Mouse (Mus musculus) MEL (cell line): Measurements from ENCODE around the gene Aff1. TPM values are rescaled to one million over a fixed set of nuclear protein-coding genes. Genes with fewer than 3 reads are reported as not detected.

ENCODE experiments used
- DNase-seq: peaks from one replicate; pipeline ENCODE4 v3.0.0; 2011; ENCODE audit warnings: low read depth, low spot score
- H3K27ac ChIP-seq: 2 replicates; pipeline ENCODE4 v1.5.1; 2012; ENCODE audit warnings: low read depth, mild to moderate bottlenecking, control low read depth, low read length, moderate library complexity; ENCODE audit not compliant: control insufficient read depth
- H3K27me3 ChIP-seq, 2 experiments: fragments of 150-350 bp in 1 of 2; sonication (generic) in 1 of 2; 2 replicates each; pipeline ENCODE4 v1.6.1; 2012; ENCODE audit warnings: low read length in 2 of 2, mild to moderate bottlenecking in 2 of 2, improper control_type of control experiment in 1 of 2, moderate library complexity in 1 of 2; ENCODE audit not compliant: insufficient read depth in 2 of 2, control insufficient read depth in 1 of 2
- H3K36me3 ChIP-seq, 2 experiments: 2 replicates each; pipeline ENCODE4 v1.6.1; 2012 to 2014; ENCODE audit warnings: low read length in 2 of 2, improper control_type of control experiment in 1 of 2, inconsistent platforms in 1 of 2, mild to moderate bottlenecking in 1 of 2; ENCODE audit not compliant: insufficient read depth in 2 of 2, control insufficient read depth in 1 of 2
- H3K4me1 ChIP-seq, 2 experiments: fragments of 150-350 bp in 1 of 2; sonication (generic) in 1 of 2; 2 replicates each; pipeline ENCODE4 v1.6.1; 2012; ENCODE audit warnings: low read length in 2 of 2, improper control_type of control experiment in 1 of 2, mild to moderate bottlenecking in 1 of 2; ENCODE audit not compliant: insufficient read depth in 2 of 2, control insufficient read depth in 1 of 2
- H3K4me3 ChIP-seq, 2 experiments: fragments of 150-350 bp in 1 of 2; sonication (generic) in 1 of 2; 2 replicates each; pipeline ENCODE4 v1.5.1; 2012; ENCODE audit warnings: low read depth in 2 of 2, low read length in 2 of 2, mild to moderate bottlenecking in 2 of 2, moderate library complexity in 2 of 2, control low read depth in 1 of 2, improper control_type of control experiment in 1 of 2; ENCODE audit not compliant: control insufficient read depth in 1 of 2, insufficient read depth in 1 of 2
- H3K79me2 ChIP-seq: 2 replicates; pipeline ENCODE4 v1.6.1; 2012; ENCODE audit warnings: mild to moderate bottlenecking, low read length, moderate library complexity; ENCODE audit not compliant: control insufficient read depth, poor library complexity, insufficient read depth
- H3K9ac ChIP-seq: 2 replicates; pipeline ENCODE4 v1.6.1; 2012; ENCODE audit warnings: low read depth, mild to moderate bottlenecking, control low read depth, low read length, moderate library complexity; ENCODE audit not compliant: control insufficient read depth, poor library complexity, severe bottlenecking
- H3K9me3 ChIP-seq: fragments of 150-350 bp; sonication (generic); replicated peaks from 2 replicates; pipeline ENCODE4 v1.6.1; 2012; ENCODE audit warnings: mild to moderate bottlenecking, low read length, improper control_type of control experiment, moderate library complexity; ENCODE audit not compliant: insufficient read depth
- CHD1 ChIP-seq: IDR thresholded peaks from 2 replicates; pipeline ENCODE4 v1.6.1; 2012; ENCODE audit warnings: low read depth, mild to moderate bottlenecking, inconsistent platforms, low read length, improper control_type of control experiment
- CHD2 ChIP-seq: IDR thresholded peaks from 2 replicates; pipeline ENCODE4 v1.6.1; 2011; ENCODE audit warnings: low read length, improper control_type of control experiment
- EP300 ChIP-seq, 2 experiments: IDR thresholded peaks; 2 replicates each; pipeline ENCODE4 v1.6.1; 2011; ENCODE audit warnings: improper control_type of control experiment in 2 of 2, low read length in 2 of 2, low read depth in 1 of 2, mild to moderate bottlenecking in 1 of 2
- ETS1 ChIP-seq: IDR thresholded peaks from 2 replicates; pipeline ENCODE4 v1.6.1; 2012; ENCODE audit warnings: low read depth, mild to moderate bottlenecking, inconsistent platforms, low read length, improper control_type of control experiment, moderate library complexity
- GABPA ChIP-seq: IDR thresholded peaks from 2 replicates; pipeline ENCODE4 v1.6.1; 2012; ENCODE audit warnings: low read depth, mild to moderate bottlenecking, inconsistent platforms, low read length, improper control_type of control experiment, moderate library complexity
- MAFK ChIP-seq: IDR thresholded peaks from 2 replicates; pipeline ENCODE4 v1.6.1; 2011; ENCODE audit warnings: low read depth, mild to moderate bottlenecking, low read length, improper control_type of control experiment, borderline replicate concordance
- MEF2A ChIP-seq: IDR thresholded peaks from 2 replicates; pipeline ENCODE4 v1.6.1; 2014; ENCODE audit warnings: low read depth, mild to moderate bottlenecking, inconsistent platforms, low read length, improper control_type of control experiment; ENCODE audit not compliant: poor library complexity, insufficient replicate concordance, severe bottlenecking; ENCODE audit errors: extremely low read depth
- MXI1 ChIP-seq: IDR thresholded peaks from 2 replicates; pipeline ENCODE4 v1.6.1; 2011; ENCODE audit warnings: mild to moderate bottlenecking, low read depth, low read length, improper control_type of control experiment
- RAD21 ChIP-seq: IDR thresholded peaks from 2 replicates; pipeline ENCODE4 v1.6.1; 2011; ENCODE audit warnings: mild to moderate bottlenecking, low read depth, low read length, improper control_type of control experiment
- TCF12 ChIP-seq: IDR thresholded peaks from 2 replicates; pipeline ENCODE4 v1.6.1; 2014; ENCODE audit warnings: low read depth, mild to moderate bottlenecking, inconsistent platforms, low read length, improper control_type of control experiment, moderate library complexity
- UBTF ChIP-seq: IDR thresholded peaks from 2 replicates; pipeline ENCODE4 v1.6.1; 2012; ENCODE audit warnings: low read depth, mild to moderate bottlenecking, inconsistent platforms, low read length, improper control_type of control experiment, moderate library complexity, borderline replicate concordance; ENCODE audit not compliant: insufficient read depth
- USF1 ChIP-seq: IDR thresholded peaks from 2 replicates; pipeline ENCODE4 v1.6.1; 2014; ENCODE audit warnings: low read depth, mild to moderate bottlenecking, inconsistent platforms, low read length, improper control_type of control experiment, moderate library complexity
- USF2 ChIP-seq, 2 experiments: IDR thresholded peaks; 2 replicates each; pipeline ENCODE4 v1.6.1; 2011 to 2012; ENCODE audit warnings: improper control_type of control experiment in 2 of 2, low read length in 2 of 2, borderline replicate concordance in 1 of 2, inconsistent platforms in 1 of 2, low read depth in 1 of 2, mild to moderate bottlenecking in 1 of 2; ENCODE audit not compliant: insufficient read depth in 1 of 2
- ZC3H11A ChIP-seq: IDR thresholded peaks from 2 replicates; pipeline ENCODE4 v1.6.1; 2012; ENCODE audit warnings: low read depth, mild to moderate bottlenecking, inconsistent platforms, low read length, improper control_type of control experiment
- ZKSCAN1 ChIP-seq: IDR thresholded peaks from 2 replicates; pipeline ENCODE4 v1.6.1; 2012; ENCODE audit warnings: low read depth, mild to moderate bottlenecking, inconsistent platforms, low read length, improper control_type of control experiment, moderate library complexity
- ZMIZ1 ChIP-seq: IDR thresholded peaks from 2 replicates; pipeline ENCODE4 v1.6.1; 2012; ENCODE audit warnings: low read depth, mild to moderate bottlenecking, inconsistent platforms, low read length, improper control_type of control experiment, moderate library complexity
- ZNF384 ChIP-seq: IDR thresholded peaks from 2 replicates; pipeline ENCODE4 v1.6.1; 2012; ENCODE audit warnings: low read depth, mild to moderate bottlenecking, inconsistent platforms, low read length, improper control_type of control experiment
- polyA plus RNA-seq, 2 experiments: library from polyadenylated mRNA; stranded (reverse) in 1 of 2; unstranded in 1 of 2; fragments of >175 nt in 1 of 2; fragments of >200 nt in 1 of 2; gene quantifications; 2 replicates each; pipeline versions ENCODE4 v1.2.1 to v1.2.4; 2012; ENCODE audit warnings: low replicate concordance in 2 of 2, low read depth in 1 of 2; ENCODE audit not compliant: insufficient read length in 2 of 2, insufficient read depth in 1 of 2, missing spikeins in 1 of 2
- total RNA-seq: library from RNA; depleted of rRNA; stranded (reverse); fragments of 300-350 nt; gene quantifications from 2 replicates; pipeline ENCODE4 v1.2.3, GENCODE M21; 2012

Aff1 gene
- total and polyA plus RNA-seq, 3 experiments = 5.4 to 13.4 TPM; not detected in 1

DNA sequence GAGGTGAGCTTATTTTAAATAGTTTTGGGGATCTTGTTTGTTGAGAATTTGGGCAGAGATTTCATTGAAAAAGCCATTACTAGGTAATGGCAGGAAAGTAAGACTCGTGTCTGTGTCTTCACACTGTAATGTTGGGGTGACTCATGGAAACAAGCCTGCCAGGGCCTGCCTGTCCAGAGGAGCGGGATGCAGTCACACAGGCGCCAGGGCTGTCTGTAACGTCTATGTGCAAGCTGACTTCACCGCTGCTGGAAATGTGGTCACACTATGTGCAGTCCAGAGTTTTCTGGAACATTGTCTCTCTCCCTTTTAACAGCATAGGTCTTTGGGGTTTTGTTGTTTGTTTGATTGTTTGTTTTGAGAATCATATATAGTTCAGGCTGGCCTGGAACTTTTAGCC is 130.8 kb downstream of the Aff1 start:
- Histone ChIP-seq H3K4me1 (no peaks in the 10 kb centered on the region), H3K9me3 (no peaks in the 10 kb centered on the region), H3K27me3 (no peaks in the 10 kb centered on the region), H3K9ac (no peak overlapping the region), H3K4me3 (no peak overlapping the region), H3K27ac (no peak overlapping the region), H3K36me3 (peaks cover 0 to 9% of the 10 kb centered on the region in 2 experiments; a peak in 1 of 4 replicates), H3K79me2 (no peaks in the 10 kb centered on the region; the same call in 1 of the 2 replicates)
- DNase-seq = no peak
- TF ChIP-seq USF2 (IDR thresholded peaks at IDR 0.05; ENCODE audit: borderline replicate concordance in 1 of 2, insufficient read depth in 1 of 2, low read depth in 1 of 2, low read length in 2 of 2) (no peak), ZKSCAN1 (peak; percentile 76)

GRCm38 (mm10) chr5:103828304-103828703 is 136.1 kb downstream of the Aff1 start:
- H3K79me2 ChIP-seq = no peaks in the 10 kb centered on the region
- TF ChIP-seq ZNF384 (no peak), ETS1 (no peak), MEF2A (no peak), ZMIZ1 (no peak), ZC3H11A (no peak), RAD21 (no peak), CHD1 (no peak)
- no peak overlapping the region for H3K9ac ChIP-seq
- H3K4me3 ChIP-seq = no peak overlapping the region
- H3K36me3 ChIP-seq = peaks cover 2 to 21% of the 10 kb centered on the region in 2 experiments; a peak in 3 of 4 replicates
- no peak overlapping the region for H3K27ac ChIP-seq
- H3K9me3 ChIP-seq = no peaks in the 10 kb centered on the region
- H3K4me1 ChIP-seq = peaks cover 0 to 5% of the 10 kb centered on the region in 2 experiments; a peak in 2 of 4 replicates
- no peaks in the 10 kb centered on the region for H3K27me3 ChIP-seq
- no peak for DNase-seq

GRCm38 (mm10) chr5:103828729-103829128 is 136.6 kb downstream of the Aff1 start:
- Histone ChIP-seq H3K9ac (no peak overlapping the region), H3K27me3 (no peaks in the 10 kb centered on the region), H3K79me2 (no peaks in the 10 kb centered on the region), H3K27ac (no peak overlapping the region), H3K4me3 (no peak overlapping the region), H3K36me3 (peaks cover 2 to 24% of the 10 kb centered on the region in 2 experiments; a peak in 3 of 4 replicates), H3K9me3 (no peaks in the 10 kb centered on the region), H3K4me1 (peaks cover 0 to 5% of the 10 kb centered on the region in 2 experiments; a peak in 2 of 4 replicates)
- TF ChIP-seq TCF12 = no peak
- TF ChIP-seq USF1 = no peak
- no peak for TF ChIP-seq GABPA
- TF ChIP-seq ZC3H11A = no peak
- TF ChIP-seq UBTF = no peak
- no peak for TF ChIP-seq ETS1
- no peak for TF ChIP-seq CHD2
- no peak for TF ChIP-seq MXI1
- TF ChIP-seq MAFK = no peak
- no peak for TF ChIP-seq EP300 (IDR thresholded peaks at IDR 0.05; ENCODE audit: low read depth in 1 of 2, low read length in 2 of 2)
- no peak for TF ChIP-seq RAD21
- no peak for DNase-seq
